Mouse (Mus musculus): Measurements from ENCODE around the gene Ankmy1.

- TF ChIP-seq CTCF (conservative IDR thresholded peaks at IDR 0.05; ENCODE audit: insufficient read depth, insufficient read length, low read depth, low read length) (0 out of 2 replicates have a peak, but pooled peaks have one; percentile 1), POLR2A (IDR thresholded peaks at IDR 0.05; ENCODE audit: low read depth, low read length) (peak; percentile 77)
These were observed 31.6 kb upstream of the Ankmy1 start, which contains the start of gene Capn10 for GRCm38 (mm10) chr1:92934182-92934827.

Measured in kidney, adult 2 months (tissue).